Mouse (Mus musculus) megakaryocyte, adult 5-6 weeks (primary cell): ENCODE results near the gene Six5. TPM values are rescaled to one million over a fixed set of nuclear protein-coding genes. Genes with fewer than 3 reads are reported as not detected.

ENCODE experiments used
- ATAC-seq: 2 replicates; pipeline ENCODE4 v1.8.0; 2016; ENCODE audit warnings: mild to moderate bottlenecking, inconsistent platforms; ENCODE audit not compliant: poor library complexity, severe bottlenecking
- total RNA-seq, 2 experiments: library from RNA; stranded (forward) in 1 of 2; stranded (reverse) in 1 of 2; fragments of 153-499, 151-499 nt in 1 of 2; fragments of 221-1000, 200-1000 nt in 1 of 2; gene quantifications; 2 replicates each; pipeline versions ENCODE4 v1.2.3 to v1.2.4; 2015 to 2017

The Six5 gene
- total RNA-seq, 2 experiments from 2014 or later: 0.07 to 0.18 TPM

DNA sequence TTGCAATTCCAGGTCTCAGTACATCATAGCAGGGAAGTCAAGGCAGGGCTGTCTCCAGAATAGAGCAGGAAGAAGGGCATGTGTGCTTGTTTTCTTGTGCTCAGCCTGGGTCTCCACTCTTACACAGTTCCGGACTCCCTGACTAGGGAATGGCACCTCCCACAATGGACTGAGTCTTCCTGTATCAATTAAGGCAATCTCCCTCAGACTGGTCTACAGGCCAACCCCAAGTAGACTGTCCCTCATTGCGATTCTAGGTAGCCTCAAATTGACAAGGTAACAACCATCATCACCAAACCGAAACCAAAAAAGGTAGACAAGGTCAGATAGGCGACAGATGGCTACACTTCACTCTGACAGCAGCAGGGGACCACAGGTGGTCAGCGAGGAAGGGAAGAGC is 19.2 kb upstream of the Six5 start:
- no peak for ATAC-seq

DNA sequence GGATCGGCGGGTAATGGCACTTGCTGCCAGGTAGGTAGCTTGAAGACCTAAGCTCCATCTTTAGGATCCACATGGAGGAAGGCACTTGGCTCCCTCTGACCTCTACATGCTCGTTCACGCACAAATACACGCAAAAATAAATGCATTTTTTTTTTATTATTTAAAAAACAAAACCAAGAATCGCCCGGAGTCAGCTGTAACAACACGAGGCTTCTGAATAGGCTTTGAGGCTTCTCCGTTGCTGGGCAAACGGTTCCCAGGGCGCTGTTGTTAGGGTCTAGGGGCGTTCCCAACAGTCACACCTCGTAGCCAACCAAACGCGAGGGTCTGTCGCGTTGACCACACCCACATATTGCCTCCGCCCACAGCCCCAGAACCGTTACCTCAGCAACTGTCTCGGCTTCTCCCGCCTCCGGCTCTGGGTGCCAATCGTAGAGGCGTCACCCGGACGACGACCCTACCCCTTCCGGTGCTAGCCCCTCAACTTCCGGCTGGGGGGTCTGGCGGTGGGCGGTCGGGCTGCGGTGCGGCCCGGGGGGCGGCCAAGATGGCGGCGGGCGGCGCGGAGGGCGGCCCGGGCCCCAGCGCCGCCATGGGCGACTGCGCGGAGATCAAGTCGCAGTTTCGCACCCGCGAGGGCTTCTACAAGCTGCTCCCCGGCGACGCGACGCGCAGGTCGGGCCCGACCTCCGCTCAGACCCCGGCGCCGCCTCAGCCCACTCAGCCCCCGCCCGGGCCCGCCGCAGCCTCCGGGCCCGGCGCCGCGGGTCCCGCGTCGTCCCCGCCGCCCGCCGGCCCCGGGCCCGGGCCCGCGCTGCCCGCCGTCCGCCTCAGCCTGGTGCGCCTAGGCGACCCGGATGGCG is 18.4 kb upstream of the Six5 start, which contains the start of gene Dmwd:
Gene Dmwd (plus strand): TSS at position 505 of the 863 bp plus-strand sequence.
- peak; percentile 71 for ATAC-seq

DNA sequence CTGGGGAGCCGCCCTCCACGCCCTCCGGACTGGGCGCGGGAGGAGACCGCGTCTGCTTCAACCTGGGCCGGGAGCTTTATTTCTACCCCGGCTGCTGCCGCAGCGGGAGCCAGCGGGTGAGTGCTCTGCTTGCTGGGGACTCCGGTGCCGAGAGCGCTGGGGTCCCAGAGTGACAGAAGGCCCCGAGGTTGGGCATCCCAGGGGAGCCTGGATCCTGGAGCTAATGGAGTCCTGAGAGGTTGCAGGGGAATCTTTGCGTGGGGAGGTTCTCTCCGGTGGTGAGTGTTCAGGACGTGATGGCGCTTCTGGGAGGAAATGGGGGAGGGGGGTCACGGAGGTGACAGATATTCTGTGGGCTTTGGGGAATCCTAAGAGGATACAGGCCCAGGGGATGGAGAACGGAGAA is 17.8 kb upstream of the Six5 start:
- no peak for ATAC-seq

DNA sequence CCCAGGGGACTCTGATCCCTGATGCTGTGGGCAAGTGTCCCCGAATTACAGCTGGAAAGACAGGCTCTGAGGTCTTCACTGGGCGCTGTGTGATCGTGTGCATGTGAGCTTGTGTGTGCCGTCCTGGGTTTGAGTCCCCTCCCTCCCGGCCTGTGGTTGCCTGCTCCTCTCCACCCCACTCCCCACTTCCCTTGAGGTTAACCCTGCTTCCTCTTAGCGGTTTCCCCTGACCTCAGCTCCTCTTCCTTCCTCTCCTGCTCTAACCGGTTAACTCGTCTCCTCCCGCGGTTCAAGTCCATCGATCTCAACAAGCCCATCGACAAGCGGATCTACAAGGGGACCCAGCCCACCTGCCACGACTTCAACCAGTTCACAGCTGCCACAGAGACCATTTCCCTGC is 16.6 kb upstream of the Six5 start:
- ATAC-seq: peak; percentile 90

DNA sequence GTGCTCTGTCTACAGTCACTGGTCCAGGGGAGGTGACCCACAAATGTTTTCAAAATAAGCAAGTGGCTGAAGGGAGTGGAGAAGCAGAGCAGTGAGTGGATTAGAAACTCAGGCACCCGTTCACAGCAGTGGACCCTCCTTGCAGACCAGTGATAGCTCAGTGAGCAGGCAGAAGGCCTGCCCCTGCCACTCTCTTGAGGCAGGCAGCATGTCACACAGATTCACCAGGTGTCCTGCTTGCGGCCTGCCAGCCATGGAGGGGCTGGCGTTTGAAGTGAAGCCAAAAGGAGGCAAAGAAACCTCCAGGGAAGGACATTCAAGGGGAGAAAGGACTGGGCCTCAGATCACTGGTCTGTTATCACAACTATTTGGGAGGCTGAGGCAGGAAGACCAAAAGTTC is 15.7 kb upstream of the Six5 start:
- ATAC-seq: no peak

DNA sequence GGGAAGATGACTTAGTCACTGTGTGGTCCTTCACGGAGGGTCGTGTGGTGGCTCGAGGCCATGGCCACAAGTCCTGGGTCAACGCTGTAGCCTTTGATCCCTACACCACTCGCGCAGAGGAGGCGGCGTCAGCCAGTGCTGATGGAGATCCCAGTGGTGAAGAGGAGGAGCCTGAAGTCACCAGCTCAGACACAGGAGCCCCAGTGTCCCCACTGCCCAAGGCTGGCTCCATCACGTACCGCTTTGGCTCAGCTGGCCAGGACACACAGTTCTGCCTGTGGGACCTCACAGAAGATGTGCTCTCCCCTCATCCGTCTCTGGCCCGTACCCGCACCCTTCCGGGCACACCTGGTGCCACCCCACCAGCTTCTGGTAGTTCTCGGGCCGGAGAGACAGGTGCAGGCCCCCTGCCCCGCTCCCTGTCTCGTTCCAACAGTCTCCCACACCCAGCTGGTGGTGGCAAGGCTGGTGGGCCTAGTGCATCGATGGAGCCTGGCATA is 13.9 kb upstream of the Six5 start:
- ATAC-seq: no peak

DNA sequence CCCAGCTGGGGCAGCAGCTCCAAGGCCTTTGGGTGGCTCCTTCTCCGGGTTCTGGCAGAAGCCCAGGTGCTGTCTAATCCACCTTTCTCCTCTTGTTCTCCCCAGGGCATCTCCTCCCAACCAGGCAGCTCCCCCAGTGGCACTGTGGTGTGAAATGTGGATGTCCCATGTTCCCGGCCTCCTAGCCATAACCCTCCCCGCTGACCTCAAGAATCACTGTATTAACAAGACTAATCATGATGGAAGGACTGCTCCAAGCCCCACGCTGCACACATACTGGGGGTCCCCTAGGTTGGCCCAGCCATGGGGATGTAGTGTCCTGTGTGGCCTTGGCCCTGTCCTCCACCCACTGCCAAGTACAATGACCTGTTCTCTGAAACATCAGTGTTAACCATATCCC is 12.2 kb upstream of the Six5 start:
- ATAC-seq: no peak

DNA sequence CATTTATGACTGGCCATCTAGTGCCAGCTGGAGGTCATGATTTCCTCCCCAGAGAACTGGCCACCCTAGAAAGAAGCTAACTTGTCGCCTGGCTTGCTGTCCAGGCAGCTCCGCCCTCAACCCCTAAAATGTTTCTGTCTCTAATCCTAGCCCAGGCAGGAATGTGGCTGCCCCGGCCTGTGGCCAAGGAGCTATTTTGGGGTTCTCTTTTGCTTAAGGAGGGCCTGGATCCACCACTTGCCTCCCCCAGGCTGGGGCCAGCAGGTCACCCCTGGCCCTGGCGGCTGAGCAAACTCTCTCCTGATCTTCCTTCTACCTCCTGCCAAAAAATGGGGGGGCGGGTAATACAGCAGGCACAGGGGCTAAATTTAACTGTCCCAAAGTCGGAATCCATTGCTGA is 11.3 kb upstream of the Six5 start:
- no peak for ATAC-seq

DNA sequence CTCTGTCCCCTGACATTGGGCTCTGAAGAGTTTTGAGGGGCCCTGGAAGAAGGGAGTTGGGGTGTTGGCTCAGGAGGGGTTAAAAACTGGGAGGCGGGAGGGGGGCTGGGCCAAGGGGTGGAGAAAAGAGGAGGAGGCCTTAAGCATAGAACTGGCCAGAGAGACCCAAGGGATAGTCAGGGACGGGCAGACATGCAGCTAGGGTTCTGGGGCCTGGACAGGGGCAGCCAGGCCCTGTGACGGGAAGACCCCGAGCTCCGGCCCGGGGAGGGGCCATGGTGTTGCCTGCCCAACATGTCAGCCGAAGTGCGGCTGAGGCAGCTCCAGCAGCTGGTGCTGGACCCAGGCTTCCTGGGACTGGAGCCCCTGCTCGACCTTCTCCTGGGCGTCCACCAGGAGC is 10.7 kb upstream of the Six5 start, which contains the start of gene Dmpk:
Gene Dmpk (plus strand): TSS at position 149 of the 400 bp plus-strand sequence.
- ATAC-seq: no peak

DNA sequence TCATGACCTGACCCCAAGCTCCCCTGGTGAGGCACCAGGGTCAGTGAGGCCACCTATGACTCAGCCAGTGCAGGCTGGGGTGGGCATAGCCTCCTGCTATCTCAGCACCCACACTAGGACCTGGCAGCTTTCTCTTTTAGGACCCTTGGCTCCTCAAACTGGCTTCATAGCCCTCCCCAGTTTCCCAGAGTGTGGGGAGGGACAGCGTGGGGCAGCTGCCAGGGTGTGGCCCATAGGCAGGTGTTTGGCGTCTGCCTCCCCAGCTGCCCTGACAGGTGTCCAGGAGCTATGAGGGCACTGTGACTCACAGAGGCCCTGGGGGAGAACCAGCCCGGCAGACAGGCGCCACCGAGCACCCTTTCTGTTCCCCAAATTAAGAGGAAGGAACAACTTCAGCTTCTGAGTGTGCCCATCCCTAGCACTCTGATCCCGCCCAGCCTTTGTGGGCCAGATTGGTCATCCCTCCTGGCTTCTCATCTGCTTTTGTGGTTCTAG is 10.1 kb upstream of the Six5 start:
- ATAC-seq: peak; percentile 84

DNA sequence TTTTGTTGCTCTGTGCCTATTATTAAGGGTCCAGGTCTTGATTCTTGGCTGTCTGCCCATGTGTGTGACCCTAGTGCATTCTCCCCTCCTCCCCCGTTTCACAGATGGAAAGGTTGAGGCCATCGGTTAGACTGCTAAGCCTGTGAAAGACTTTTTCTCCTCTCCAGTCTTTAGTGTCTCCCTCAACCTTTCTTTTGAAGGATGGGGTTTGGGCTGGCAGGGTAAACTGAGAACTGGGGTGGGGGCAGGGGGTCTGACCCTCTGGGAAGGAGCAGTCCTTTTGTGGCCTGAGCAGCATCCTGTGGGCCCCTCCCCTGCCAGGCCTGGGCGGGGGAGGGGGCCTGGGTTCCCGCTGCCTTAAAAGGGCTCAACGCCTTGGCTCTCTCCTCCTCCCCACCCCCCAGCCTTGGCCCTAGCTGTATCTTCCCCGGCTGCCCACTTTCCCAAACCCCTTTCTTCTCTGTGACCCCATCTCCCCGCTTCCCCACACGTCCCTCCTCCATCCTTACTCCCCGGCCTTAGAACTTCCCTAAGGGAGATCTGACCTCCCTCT is 9.4 kb upstream of the Six5 start:
- ATAC-seq: no peak

DNA sequence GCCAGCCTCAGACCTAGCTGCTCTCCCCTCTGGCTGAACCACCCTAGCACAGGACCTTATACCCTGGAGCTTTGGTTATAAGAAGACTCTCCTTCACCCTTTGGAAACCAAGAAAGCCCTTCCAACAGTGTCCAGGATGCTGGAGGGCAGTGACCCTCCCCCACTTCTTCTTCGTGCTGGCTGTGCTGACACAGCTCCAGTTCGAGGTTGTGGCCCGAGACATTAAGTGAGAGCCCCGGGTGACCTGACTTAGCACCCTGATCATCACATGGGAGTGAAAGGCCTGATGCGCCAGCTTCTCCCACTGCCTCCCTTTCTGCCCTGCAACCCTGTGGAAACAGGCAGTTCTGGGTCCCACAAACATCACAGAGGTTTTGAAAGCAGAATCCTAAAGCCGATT is 8.9 kb upstream of the Six5 start:
- no peak for ATAC-seq

DNA sequence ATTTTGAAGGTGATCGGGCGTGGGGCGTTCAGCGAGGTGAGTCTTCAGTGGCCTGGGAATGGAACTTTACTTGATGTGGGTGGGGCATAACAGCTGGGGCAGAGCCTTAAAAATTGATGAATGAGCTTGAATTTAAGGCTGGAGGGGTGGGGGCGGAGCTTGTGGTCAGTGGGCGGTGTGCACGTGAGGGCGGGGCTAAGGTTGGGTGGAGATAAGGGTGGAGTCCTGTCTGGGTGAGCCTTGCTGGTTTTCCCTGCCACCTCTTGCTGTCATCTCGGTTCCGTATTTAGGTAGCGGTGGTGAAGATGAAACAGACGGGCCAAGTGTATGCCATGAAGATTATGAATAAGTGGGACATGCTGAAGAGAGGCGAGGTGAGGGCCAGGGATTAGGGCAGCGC is 8.4 kb upstream of the Six5 start:
- ATAC-seq: peak; percentile 70

DNA sequence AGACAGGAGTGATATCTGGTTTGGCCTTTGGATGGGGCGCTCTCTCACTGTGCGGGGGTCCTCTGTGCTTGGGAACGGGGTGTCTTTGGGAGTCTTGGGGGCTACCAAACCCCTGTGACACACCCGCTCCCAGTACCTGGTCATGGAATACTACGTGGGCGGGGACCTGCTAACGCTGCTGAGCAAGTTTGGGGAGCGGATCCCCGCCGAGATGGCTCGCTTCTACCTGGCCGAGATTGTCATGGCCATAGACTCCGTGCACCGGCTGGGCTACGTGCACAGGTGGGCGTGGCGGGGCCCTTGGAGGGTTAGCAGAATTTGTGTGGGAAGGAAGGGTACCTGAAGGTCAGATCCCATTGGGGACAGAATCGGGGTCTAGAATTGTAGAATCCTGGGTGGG is 7.6 kb upstream of the Six5 start:
- ATAC-seq: no peak

DNA sequence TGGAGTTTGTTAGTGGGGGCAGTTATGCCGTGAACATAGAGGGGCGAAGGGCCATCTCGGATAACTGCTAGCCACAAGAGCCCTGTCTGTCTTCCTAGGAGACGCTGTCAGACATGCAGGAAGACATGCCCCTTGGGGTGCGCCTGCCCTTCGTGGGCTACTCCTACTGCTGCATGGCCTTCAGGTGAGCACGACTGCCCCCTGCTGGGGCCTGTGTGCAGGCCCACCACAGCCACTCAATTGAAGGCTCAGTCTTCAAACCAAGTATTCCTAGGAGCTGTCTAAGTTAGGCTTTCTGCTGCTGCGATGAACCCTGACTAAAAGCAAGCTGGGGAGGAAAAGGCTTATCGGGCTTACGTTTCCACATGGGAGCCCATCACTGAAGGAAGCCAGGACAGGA is 5.6 kb upstream of the Six5 start:
- peak; percentile 45 for ATAC-seq

DNA sequence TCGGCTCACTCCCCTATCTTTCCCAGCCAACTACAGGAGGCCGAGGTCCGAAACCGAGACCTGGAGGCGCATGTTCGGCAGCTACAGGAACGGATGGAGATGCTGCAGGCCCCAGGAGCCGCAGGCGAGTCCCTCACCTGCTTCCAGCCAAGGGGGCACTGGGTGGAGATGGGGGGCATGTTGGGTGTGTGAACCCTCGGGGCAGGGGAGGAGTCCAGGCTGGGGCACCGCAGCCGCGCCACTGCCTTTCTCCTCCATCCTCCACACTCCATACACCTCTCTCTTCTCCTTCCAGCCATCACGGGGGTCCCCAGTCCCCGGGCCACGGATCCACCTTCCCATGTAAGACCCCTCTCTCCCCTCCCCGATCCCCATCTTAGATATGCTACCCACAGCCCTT is 2.5 kb upstream of the Six5 start:
- ATAC-seq: no peak

DNA sequence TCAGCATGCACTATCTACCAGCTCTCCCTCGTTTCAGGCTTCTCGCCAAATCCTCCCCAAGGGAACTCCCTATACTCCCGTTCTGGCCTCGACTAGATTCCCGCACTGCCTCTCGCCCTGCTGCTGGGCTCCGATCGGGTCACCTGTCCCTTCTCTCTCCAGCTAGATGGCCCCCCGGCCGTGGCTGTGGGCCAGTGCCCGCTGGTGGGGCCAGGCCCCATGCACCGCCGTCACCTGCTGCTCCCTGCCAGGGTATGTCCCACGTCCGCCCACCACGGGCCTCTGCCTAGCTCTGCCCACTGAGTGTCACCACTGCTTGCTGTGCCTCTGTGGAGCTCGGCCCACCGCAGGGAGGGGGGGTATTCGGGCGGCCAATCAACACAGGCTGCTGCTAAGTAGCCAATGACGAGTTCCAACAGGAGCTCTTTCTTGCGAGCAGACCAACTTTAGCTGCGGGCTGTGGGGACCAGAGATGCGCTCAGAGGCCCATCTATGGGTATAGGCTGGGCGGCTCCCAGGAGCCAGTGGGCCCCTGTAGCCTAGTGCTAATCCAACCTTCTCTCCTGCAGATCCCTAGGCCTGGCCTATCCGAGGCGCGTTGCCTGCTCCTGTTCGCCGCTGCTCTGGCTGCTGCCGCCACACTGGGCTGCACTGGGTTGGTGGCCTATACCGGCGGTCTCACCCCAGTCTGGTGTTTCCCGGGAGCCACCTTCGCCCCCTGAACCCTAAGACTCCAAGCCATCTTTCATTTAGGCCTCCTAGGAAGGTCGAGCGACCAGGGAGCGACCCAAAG is 1.8 kb upstream of the Six5 start:
- ATAC-seq: no peak

DNA sequence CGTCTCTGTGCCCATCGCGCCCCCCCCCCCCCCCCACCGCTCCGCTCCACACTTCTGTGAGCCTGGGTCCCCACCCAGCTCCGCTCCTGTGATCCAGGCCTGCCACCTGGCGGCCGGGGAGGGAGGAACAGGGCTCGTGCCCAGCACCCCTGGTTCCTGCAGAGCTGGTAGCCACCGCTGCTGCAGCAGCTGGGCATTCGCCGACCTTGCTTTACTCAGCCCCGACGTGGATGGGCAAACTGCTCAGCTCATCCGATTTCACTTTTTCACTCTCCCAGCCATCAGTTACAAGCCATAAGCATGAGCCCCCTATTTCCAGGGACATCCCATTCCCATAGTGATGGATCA is 1.2 kb upstream of the Six5 start:
- peak; percentile 74 for ATAC-seq

DNA sequence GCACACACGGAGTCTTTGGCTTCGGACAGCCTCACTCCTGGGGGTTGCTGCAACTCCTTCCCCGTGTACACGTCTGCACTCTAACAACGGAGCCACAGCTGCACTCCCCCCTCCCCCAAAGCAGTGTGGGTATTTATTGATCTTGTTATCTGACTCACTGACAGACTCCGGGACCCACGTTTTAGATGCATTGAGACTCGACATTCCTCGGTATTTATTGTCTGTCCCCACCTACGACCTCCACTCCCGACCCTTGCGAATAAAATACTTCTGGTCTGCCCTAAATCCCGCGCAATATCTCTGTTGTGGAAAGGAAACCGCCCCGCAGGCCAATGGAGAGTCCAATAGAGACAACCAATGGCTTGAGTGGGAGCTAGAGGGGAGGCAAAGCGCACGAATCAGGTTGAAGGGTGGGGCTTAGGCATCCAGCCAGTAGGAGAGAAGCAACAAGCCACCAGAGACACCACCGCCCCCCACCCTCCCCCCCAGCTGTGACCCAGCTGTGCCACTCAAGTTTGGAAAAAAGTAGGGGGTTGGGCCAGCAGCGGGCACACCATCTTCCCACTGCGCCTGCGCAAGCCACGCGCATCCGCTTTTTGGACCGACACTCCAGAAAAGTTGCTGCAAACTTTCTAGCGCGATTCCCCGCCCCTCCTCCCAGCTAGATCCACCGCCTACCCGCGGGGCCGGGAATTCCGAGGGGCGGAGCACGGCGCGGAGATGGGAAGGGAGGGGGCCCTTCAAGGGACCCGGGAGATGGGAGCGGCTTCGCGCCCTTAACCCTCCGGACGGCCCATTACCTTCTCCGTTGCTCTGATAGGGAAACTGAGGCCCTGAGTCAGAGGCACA is 633 bp upstream of the Six5 start:
- ATAC-seq: peak; percentile 62
